Mouse (Mus musculus): ENCODE results near the gene Nemf.
"Not testable (repeated sequence)": the region's sequence is repeated elsewhere in the genome, so short reads cannot be mapped to it uniquely, and the experiment has no call there.

Nemf gene

GRCm38 (mm10) chr12:69372731-69373331 lies 15.9 kb upstream of the Nemf start:
- in situ Hi-C loops (cut with MboI): no loop called here

GRCm38 (mm10) chr12:69371854-69372671 lies 15.1 kb upstream of the Nemf start, which contains the start of the genes Arf6 and Gm9887:
Arf6 (plus strand) TSS chr12:69372150.
Gm9887 (minus strand) TSS chr12:69372458.
- in situ Hi-C loops (cut with MboI): no loop called here

- in situ Hi-C loops (cut with MboI): no loop called here
Measured at GRCm38 (mm10) chr12:69371421-69371853, 14.5 kb upstream of the Nemf start.

GRCm38 (mm10) chr12:69370936-69371335 lies 14.0 kb upstream of the Nemf start:
- in situ Hi-C loops (cut with MboI): no loop called here

GRCm38 (mm10) chr12:69367557-69367956 lies 10.6 kb upstream of the Nemf start:
- in situ Hi-C loops (cut with MboI): no loop called here

- in situ Hi-C loops (cut with MboI): no loop called here
Measured at GRCm38 (mm10) chr12:69366424-69366823, 9.5 kb upstream of the Nemf start.

- in situ Hi-C loops (cut with MboI): no loop called here
Measured at GRCm38 (mm10) chr12:69365757-69366156, 8.8 kb upstream of the Nemf start.

GRCm38 (mm10) chr12:69363899-69364762 lies 7.2 kb upstream of the Nemf start:
- in situ Hi-C loops (cut with MboI): no loop called here

GRCm38 (mm10) chr12:69363110-69363509 lies 6.1 kb upstream of the Nemf start:
- in situ Hi-C loops (cut with MboI): not testable (repeated sequence)

- in situ Hi-C loops (cut with MboI): no loop called here
Measured at GRCm38 (mm10) chr12:69362388-69362787, 5.4 kb upstream of the Nemf start.

- in situ Hi-C loops (cut with MboI): no loop called here
Measured at GRCm38 (mm10) chr12:69361919-69362318, 5.0 kb upstream of the Nemf start.

- in situ Hi-C loops (cut with MboI): not testable (repeated sequence)
Measured at GRCm38 (mm10) chr12:69360997-69361899, 4.3 kb upstream of the Nemf start.

GRCm38 (mm10) chr12:69360655-69360996 lies 3.7 kb upstream of the Nemf start:
- in situ Hi-C loops (cut with MboI): no loop called here

GRCm38 (mm10) chr12:69357300-69357646 lies 308 bp upstream of the Nemf start:
- in situ Hi-C loops (cut with MboI): loop anchor here (10.0 kb wide), 1 partner anchor 218 kb away; no protein-coding TSS in a partner anchor

GRCm38 (mm10) chr12:69351685-69352084 lies 5.3 kb downstream of the Nemf start:
- in situ Hi-C loops (cut with MboI): loop anchor here (10.0 kb wide), 1 partner anchor 223 kb away; no protein-coding TSS in a partner anchor

GRCm38 (mm10) chr12:69349928-69350327 lies 7.0 kb downstream of the Nemf start:
- in situ Hi-C loops (cut with MboI): loop anchor here (10.0 kb wide), 1 partner anchor 225 kb away; no protein-coding TSS in a partner anchor

GRCm38 (mm10) chr12:69333547-69333946 lies 23.4 kb downstream of the Nemf start:
- in situ Hi-C loops (cut with MboI): no loop called here

- in situ Hi-C loops (cut with MboI): no loop called here
Measured at GRCm38 (mm10) chr12:69332147-69332546, 24.8 kb downstream of the Nemf start.

GRCm38 (mm10) chr12:69331187-69331586 lies 25.8 kb downstream of the Nemf start:
- in situ Hi-C loops (cut with MboI): no loop called here

- in situ Hi-C loops (cut with MboI): no loop called here
Measured at GRCm38 (mm10) chr12:69318431-69318830, 38.5 kb downstream of the Nemf start.

- in situ Hi-C loops (cut with MboI): no loop called here
Measured at GRCm38 (mm10) chr12:69309659-69310058, 47.3 kb downstream of the Nemf start.

All from mature B cell (primary cell).